Mouse (Mus musculus): ENCODE measurements around the gene Gm11733. TPM values are rescaled to one million over a fixed set of nuclear protein-coding genes. Genes with fewer than 3 reads are reported as not detected.
"Not testable (repeated sequence)": the region's sequence is repeated elsewhere in the genome, so short reads cannot be mapped to it uniquely, and the experiment has no call there.

The Gm11733 gene
- total RNA-seq (2021): under 1 TPM in 1 of 2 experiments, not detected in 1; 0.15 TPM

DNA sequence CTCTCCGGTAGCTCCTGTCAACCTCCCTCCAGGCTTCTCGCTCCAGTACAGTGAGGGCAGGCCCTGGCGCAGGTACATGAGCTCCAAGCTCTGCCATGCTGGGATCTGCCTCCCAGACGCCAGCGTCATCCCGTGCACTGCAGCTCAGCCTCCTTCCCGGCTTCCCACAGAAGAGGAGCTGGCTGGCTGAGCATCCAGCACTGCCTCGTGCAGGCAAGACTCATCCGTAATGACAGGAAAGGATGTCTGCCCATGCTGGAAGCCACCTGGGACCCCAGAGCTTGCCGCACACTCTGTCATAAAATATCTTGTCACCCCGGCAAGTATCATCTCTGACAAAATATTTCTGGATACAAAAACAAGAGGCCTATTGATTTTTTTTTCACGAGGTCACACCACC is at the start of gene Gm11733:
TSS of gene Gm11733 (plus strand) at position 171 of the 400 bp plus-strand sequence.
- DNase-seq: peak; percentile 49 to 71

- peak; percentile 69 to 78 for DNase-seq
Measured at GRCm38 (mm10) chr11:117436401-117437109, 47.6 kb upstream of the Gm11733 start.

DNA sequence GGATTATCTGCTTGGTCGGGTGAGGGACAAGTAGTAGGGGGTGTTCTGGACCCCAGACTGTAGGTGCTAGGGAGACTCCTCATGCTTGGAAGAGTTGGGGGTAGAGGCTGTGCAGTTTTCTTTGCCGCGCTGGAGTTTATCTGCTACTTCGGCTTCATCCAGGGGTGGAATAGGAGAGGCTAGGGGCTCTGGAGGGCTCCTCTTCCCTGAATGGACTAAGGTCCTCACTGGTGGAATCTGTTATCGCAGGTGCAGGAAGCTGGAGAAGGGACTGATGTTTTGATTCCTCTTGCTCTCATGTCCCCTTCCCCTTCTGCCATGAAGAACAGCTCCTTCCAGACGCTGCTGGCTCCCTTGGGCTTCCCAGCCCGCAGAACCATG is 47.1 kb upstream of the Gm11733 start:
- no peak for DNase-seq

DNA sequence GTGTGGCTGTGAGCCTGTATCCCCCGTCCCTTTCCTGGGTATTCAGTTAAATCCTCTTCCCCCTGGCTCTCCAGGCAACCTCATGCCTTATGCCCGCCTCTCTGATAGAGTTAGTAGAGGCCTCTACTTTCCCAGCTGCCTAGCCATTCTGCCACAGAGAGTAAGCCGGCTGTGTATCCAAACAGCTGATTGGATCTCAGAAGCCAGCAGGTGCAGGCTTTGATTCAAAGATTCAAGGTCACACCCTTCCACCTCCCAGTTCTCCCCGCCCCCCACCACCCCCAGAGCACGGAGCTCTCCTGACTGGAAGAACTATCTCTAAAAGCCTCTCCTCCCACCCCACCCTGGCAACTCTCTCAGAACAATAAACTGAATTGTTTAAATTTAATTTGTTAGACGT is 45.8 kb upstream of the Gm11733 start:
- no peak for DNase-seq

GRCm38 (mm10) chr11:117440865-117441425 is 43.2 kb upstream of the Gm11733 start:
- no peak for DNase-seq

- no peak for DNase-seq
Measured at GRCm38 (mm10) chr11:117444090-117444489, 40.1 kb upstream of the Gm11733 start.

GRCm38 (mm10) chr11:117445707-117446106 is 38.5 kb upstream of the Gm11733 start:
- DNase-seq: no peak

GRCm38 (mm10) chr11:117454086-117454485 is 30.1 kb upstream of the Gm11733 start:
- no peak for DNase-seq

GRCm38 (mm10) chr11:117459148-117459547 is 25.0 kb upstream of the Gm11733 start:
- no peak for DNase-seq

- DNase-seq: no peak
Measured at GRCm38 (mm10) chr11:117462202-117462864, 21.8 kb upstream of the Gm11733 start.

DNA sequence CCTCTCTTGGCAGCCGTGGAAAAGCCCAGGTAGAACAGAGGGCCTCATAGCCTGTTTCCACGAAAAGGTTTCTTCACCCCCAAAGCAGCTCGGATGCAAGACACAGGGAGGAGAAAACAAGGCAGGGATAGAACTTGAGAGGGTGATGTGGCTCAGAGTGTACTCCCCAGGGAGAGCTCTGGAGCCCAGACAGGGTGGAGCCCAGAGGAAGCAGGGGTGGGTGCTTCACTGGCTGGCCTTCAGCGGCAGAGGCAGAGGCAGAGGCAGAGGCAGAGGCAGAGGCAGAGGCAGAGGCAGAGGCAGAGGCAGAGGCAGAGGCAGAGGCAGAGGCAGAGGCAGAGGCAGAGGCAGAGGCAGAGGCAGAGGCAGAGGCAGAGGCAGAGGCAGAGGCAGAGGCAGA is 20.8 kb upstream of the Gm11733 start:
- DNase-seq: not testable (repeated sequence)

- DNase-seq: no peak
Measured at GRCm38 (mm10) chr11:117466292-117466691, 17.9 kb upstream of the Gm11733 start.

DNA sequence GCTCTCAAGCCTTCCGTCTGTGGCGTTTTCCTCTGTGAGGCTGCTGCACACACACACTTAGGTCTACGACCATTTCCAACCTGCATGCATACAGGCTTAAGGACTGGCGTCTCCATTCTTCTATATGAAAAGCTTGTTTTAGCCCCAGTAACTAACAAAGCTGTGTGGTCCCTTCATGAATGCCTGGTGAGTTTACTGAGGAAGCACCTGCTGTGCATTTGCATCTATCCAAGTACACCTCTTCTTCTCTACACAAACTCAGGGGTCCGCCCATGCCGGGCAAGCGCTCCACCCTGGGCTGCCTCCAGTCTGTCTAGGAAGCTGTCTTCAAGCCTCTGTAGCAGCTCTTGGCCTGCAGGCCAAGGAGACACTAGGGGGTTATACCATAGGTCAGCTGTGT is 17.3 kb upstream of the Gm11733 start:
- no peak for DNase-seq

DNA sequence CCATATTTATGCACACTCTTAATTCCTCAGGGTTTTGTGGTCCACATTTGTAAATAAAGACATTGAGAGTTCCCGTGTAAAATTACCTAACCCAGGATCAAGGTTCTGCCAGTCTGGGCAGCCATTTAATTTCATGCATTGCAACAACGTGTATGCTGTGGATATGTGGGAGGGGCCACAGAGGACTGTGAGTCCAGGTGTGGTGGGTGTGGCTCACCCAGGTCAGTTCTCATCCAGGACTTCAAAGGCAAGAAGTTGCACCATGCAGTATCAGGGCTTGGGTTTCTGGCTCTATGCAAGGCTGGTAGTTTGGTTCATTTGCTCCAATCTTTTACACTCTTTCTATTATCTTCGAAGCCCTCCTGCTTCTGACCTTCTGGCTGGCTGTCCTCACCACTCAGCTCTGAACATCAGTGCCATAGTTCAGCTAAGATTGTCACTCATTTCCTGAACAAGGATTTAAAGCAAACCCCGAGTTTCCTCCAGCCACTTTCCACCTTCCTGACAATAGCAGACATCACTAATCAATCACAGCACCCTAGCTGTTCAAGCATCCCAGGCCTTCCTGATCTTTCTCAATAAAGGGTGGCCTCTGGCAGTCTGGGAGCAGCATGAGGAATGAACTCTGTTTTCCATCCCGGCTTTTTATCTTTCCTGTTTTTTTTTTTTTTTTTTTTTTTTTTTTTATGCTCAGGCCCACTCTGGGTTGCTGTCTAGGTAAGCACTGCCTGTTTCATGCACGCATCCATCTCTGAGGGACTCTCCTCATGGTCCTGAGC is 15.4 kb upstream of the Gm11733 start:
- DNase-seq: no peak

- DNase-seq: no peak
Measured at GRCm38 (mm10) chr11:117469724-117470123, 14.4 kb upstream of the Gm11733 start.

DNA sequence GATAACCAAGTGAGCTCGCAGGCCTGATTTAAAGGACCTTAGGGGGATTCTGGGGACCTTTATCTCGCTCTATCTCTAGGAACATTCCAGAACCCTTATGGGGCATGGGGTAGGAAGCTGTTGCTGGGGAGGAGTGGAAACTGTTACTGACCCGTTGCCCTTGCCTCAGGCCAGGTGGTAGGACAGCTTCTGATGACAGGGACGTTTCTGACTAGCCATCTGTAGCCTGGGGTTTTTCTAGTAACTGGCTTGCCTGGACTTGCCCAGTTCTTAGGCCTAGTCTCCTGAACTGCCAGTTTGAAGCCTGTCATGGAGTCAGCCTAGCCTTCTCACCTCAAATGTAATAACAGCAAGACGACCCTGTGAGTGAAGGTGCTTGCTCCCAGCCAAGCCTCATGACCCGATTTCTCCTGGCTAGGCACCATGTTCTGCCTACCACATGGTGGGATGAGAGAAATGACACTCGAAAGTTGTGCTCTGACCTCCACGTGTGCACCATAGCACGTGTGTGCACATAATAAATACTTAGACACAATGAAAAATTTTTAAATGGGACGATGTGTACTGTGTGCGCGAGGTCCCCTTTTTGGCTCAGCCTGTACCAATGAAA is 13.5 kb upstream of the Gm11733 start:
- DNase-seq: no peak

- DNase-seq: no peak
Measured at GRCm38 (mm10) chr11:117471625-117472283, 12.4 kb upstream of the Gm11733 start.

DNA sequence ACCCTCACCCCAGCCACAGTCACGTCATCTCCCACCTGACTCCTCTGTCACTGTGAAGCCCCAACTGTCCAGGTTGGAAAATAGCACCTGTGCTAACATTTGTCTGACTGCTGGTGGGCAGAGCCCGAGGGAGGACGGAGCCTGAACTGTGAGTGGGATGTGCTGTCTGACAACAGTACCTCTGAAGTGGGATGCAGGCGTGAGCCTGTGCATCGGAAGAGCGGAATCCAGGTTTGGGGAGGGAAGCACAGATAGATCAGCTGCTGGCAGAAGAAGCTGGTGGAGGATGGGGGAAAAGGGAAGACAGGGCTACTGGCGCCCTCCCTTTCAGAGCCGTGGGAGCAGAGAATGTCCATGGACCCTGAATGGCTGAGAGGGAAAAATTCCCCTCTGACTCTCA is 11.3 kb upstream of the Gm11733 start:
- no peak for DNase-seq

DNA sequence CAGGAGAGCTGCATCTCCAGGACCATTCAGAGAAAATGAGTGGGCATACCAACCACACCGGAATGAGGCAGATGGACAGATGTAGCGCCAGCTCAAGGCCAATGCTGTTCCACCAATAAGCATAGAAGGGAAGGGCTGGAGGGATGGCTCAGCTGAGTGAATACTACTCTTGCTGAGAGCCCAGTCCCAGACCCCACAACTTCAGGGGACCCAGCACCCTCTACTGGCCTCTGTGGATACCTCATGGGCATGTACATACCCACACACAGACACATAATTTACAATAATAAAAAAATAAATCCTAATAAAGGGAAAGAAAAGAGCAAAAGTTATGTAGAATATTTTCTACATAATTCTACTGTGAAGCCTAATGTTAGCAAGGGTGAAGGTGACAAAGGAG is 9.0 kb upstream of the Gm11733 start:
- no peak for DNase-seq

- no peak for DNase-seq
Measured at GRCm38 (mm10) chr11:117475669-117476068, 8.5 kb upstream of the Gm11733 start.

DNA sequence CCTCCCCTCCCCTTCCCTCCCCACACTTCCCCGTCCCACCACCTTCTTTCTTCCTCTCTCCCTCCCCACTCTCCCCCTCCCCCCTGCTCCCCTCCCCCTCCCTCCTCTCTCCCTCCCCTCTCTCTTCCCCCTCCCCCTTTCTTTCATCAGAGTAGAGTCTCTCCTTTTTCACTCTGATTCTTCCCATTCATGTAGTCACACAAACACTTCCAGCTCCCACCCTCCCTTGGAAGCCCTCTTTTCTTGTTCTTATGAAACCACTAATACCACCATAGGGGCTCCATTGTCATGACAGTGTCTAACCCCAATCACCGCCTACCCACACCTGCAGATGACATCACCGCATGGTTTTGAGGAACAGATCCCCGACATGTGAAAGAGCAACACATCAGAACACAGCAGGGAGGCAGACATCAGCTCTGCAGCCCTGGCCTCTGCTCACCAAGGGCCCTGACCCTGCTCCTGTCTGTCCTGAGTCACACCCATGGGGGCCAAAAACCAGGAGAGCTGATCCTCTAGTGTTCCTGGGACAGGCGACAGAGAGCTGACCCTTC is 7.5 kb upstream of the Gm11733 start:
- no peak for DNase-seq
